Mouse (Mus musculus) C2C12 (cell line): ENCODE results near the gene Gnat3.

Experiments used
- CEBPB ChIP-seq: IDR thresholded peaks from one replicate; pipeline ENCODE4 v1.6.1; 2011; ENCODE audit warnings: low read depth, mild to moderate bottlenecking, control low read depth, moderate library complexity
- CTCF ChIP-seq: IDR thresholded peaks from one replicate; pipeline ENCODE4 v1.5.1; 2011; ENCODE audit not compliant: control insufficient read depth, insufficient read depth, insufficient read length
- FOSL1 ChIP-seq: IDR thresholded peaks from one replicate; pipeline ENCODE4 v1.8.0; 2011; ENCODE audit warnings: mild to moderate bottlenecking, low read length; ENCODE audit not compliant: poor library complexity, insufficient read depth, severe bottlenecking
- MAX ChIP-seq: IDR thresholded peaks from one replicate; pipeline ENCODE4 v1.6.1; 2011; ENCODE audit warnings: mild to moderate bottlenecking, control low read depth
- MYOD1 ChIP-seq: IDR thresholded peaks from one replicate; pipeline ENCODE4 v1.6.1; 2011; ENCODE audit warnings: low read depth; ENCODE audit not compliant: control insufficient read depth, insufficient read length

GRCm38 (mm10) chr5:18035848-18036638 lies 73.7 kb downstream of the Gnat3 start:
- TF ChIP-seq MYOD1, result no peak
- no peak for TF ChIP-seq MAX
- TF ChIP-seq CTCF, result no peak
- TF ChIP-seq CEBPB, result no peak
- no peak for TF ChIP-seq FOSL1
